Mouse (Mus musculus): ENCODE results near the gene Ago4. TPM values are rescaled to one million over a fixed set of nuclear protein-coding genes. Genes with fewer than 3 reads are reported as not detected.

The Ago4 gene
- polyA plus RNA-seq, 1 experiment from 2014 or later: 0.23 TPM

GRCm38 (mm10) chr4:126467721-126468284 lies 65.5 kb downstream of the Ago4 start:
- Histone ChIP-seq H3K4me2 (peak overlapping the region; percentile 95), H3K36me3 (no peaks in the 10 kb centered on the region), H3K27ac (peak overlapping the region; percentile 84), H3K4me1 (peaks cover 54% of the 10 kb centered on the region), H3K9me3 (replicated peaks) (no peaks in the 10 kb centered on the region), H3K9ac (peak overlapping the region; percentile 87), H3K27me3 (replicated peaks) (no peaks in the 10 kb centered on the region), H3K4me3 (peak overlapping the region; percentile 83)
- WGBS (ENCODE audit: insufficient replicate concordance): 2% methylated on average over 23 of the region's 25 CpGs
- ATAC-seq: peak; percentile 70

GRCm38 (mm10) chr4:126466251-126466750 lies 67.0 kb downstream of the Ago4 start:
- Histone ChIP-seq H3K4me3 (no peak overlapping the region), H3K9ac (no peak overlapping the region), H3K27ac (0 out of 2 replicates have a peak overlapping the region, but pooled peaks have one; percentile 2), H3K4me1 (peaks cover 54% of the 10 kb centered on the region), H3K9me3 (replicated peaks) (no peaks in the 10 kb centered on the region), H3K36me3 (no peaks in the 10 kb centered on the region), H3K4me2 (peak overlapping the region; percentile 32), H3K27me3 (replicated peaks) (no peaks in the 10 kb centered on the region)
- no peak for ATAC-seq
- 40% methylated on average over 8 of the region's 8 CpGs for WGBS (ENCODE audit: insufficient replicate concordance)

- Histone ChIP-seq H3K4me3 (no peak overlapping the region), H3K4me1 (peaks cover 54% of the 10 kb centered on the region), H3K36me3 (no peaks in the 10 kb centered on the region), H3K27me3 (replicated peaks) (no peaks in the 10 kb centered on the region), H3K4me2 (peak overlapping the region; percentile 32), H3K9ac (no peak overlapping the region), H3K27ac (no peak overlapping the region), H3K9me3 (replicated peaks) (no peaks in the 10 kb centered on the region)
- ATAC-seq: no peak
- WGBS (ENCODE audit: insufficient replicate concordance): 13% methylated on average over 8 of the region's 8 CpGs
Measured at GRCm38 (mm10) chr4:126465843-126466242, 67.4 kb downstream of the Ago4 start.

GRCm38 (mm10) chr4:126464892-126465235 lies 68.4 kb downstream of the Ago4 start:
- no peaks in the 10 kb centered on the region for H3K27me3 ChIP-seq (replicated peaks)
- peaks cover 54% of the 10 kb centered on the region for H3K4me1 ChIP-seq
- H3K9ac ChIP-seq: no peak overlapping the region
- H3K4me3 ChIP-seq: no peak overlapping the region
- WGBS (ENCODE audit: insufficient replicate concordance): 40% methylated on average over 2 of the region's 2 CpGs
- H3K27ac ChIP-seq: no peak overlapping the region
- no peak overlapping the region for H3K4me2 ChIP-seq
- H3K36me3 ChIP-seq: peaks cover 7% of the 10 kb centered on the region
- H3K9me3 ChIP-seq (replicated peaks): no peaks in the 10 kb centered on the region
- no peak for ATAC-seq

- Histone ChIP-seq H3K4me2 (no peak overlapping the region), H3K9me3 (replicated peaks) (no peaks in the 10 kb centered on the region), H3K4me1 (peaks cover 49% of the 10 kb centered on the region), H3K4me3 (no peak overlapping the region), H3K27me3 (replicated peaks) (no peaks in the 10 kb centered on the region), H3K9ac (no peak overlapping the region), H3K36me3 (peaks cover 12% of the 10 kb centered on the region), H3K27ac (no peak overlapping the region)
- ATAC-seq: no peak
- 38% methylated on average over 4 of the region's 4 CpGs for WGBS (ENCODE audit: insufficient replicate concordance)
Measured at GRCm38 (mm10) chr4:126464189-126464891, 68.9 kb downstream of the Ago4 start.

- Histone ChIP-seq H3K9ac (no peak overlapping the region), H3K27ac (no peak overlapping the region), H3K36me3 (peaks cover 92% of the 10 kb centered on the region), H3K9me3 (replicated peaks) (no peaks in the 10 kb centered on the region), H3K4me1 (no peaks in the 10 kb centered on the region), H3K4me2 (no peak overlapping the region), H3K4me3 (no peak overlapping the region), H3K27me3 (replicated peaks) (no peaks in the 10 kb centered on the region)
- 83% methylated on average over 7 of the region's 7 CpGs for WGBS (ENCODE audit: insufficient replicate concordance)
- no peak for ATAC-seq
Measured at GRCm38 (mm10) chr4:126455441-126455840, 77.8 kb downstream of the Ago4 start.

- no peaks in the 10 kb centered on the region for H3K9me3 ChIP-seq (replicated peaks)
- H3K36me3 ChIP-seq: peaks cover 87% of the 10 kb centered on the region
- WGBS (ENCODE audit: insufficient replicate concordance): 81% methylated on average over 5 of the region's 5 CpGs
- no peak overlapping the region for H3K27ac ChIP-seq
- no peak overlapping the region for H3K4me3 ChIP-seq
- H3K4me1 ChIP-seq: no peaks in the 10 kb centered on the region
- H3K4me2 ChIP-seq: no peak overlapping the region
- no peaks in the 10 kb centered on the region for H3K27me3 ChIP-seq (replicated peaks)
- no peak overlapping the region for H3K9ac ChIP-seq
- no peak for ATAC-seq
Measured at GRCm38 (mm10) chr4:126454547-126455254, 78.6 kb downstream of the Ago4 start.

- Histone ChIP-seq H3K9ac (no peak overlapping the region), H3K4me1 (no peaks in the 10 kb centered on the region), H3K27ac (no peak overlapping the region), H3K27me3 (replicated peaks) (no peaks in the 10 kb centered on the region), H3K4me2 (no peak overlapping the region), H3K36me3 (peaks cover 77% of the 10 kb centered on the region), H3K9me3 (replicated peaks) (no peaks in the 10 kb centered on the region), H3K4me3 (no peak overlapping the region)
- ATAC-seq: no peak
- WGBS (ENCODE audit: insufficient replicate concordance): 88% methylated on average over 1 of the region's 1 CpGs
Measured at GRCm38 (mm10) chr4:126450268-126450667, 83.0 kb downstream of the Ago4 start.

GRCm38 (mm10) chr4:126447126-126447525 lies 86.1 kb downstream of the Ago4 start:
- Histone ChIP-seq H3K27me3 (replicated peaks) (no peaks in the 10 kb centered on the region), H3K36me3 (peaks cover 58% of the 10 kb centered on the region), H3K9me3 (replicated peaks) (no peaks in the 10 kb centered on the region), H3K27ac (no peak overlapping the region), H3K4me1 (no peaks in the 10 kb centered on the region), H3K4me3 (no peak overlapping the region), H3K4me2 (no peak overlapping the region), H3K9ac (no peak overlapping the region)
- ATAC-seq: no peak
- 79% methylated on average over 7 of the region's 7 CpGs for WGBS (ENCODE audit: insufficient replicate concordance)

- Histone ChIP-seq H3K36me3 (peaks cover 67% of the 10 kb centered on the region), H3K4me2 (no peak overlapping the region), H3K4me3 (no peak overlapping the region), H3K9me3 (replicated peaks) (no peaks in the 10 kb centered on the region), H3K27ac (no peak overlapping the region), H3K9ac (no peak overlapping the region), H3K27me3 (replicated peaks) (no peaks in the 10 kb centered on the region), H3K4me1 (no peaks in the 10 kb centered on the region)
- WGBS (ENCODE audit: insufficient replicate concordance): 72% methylated on average over 3 of the region's 3 CpGs
- no peak for ATAC-seq
Measured at GRCm38 (mm10) chr4:126444528-126444927, 88.7 kb downstream of the Ago4 start.

All from liver, embryonic 12.5 days (tissue).